Mouse (Mus musculus): Measurements from ENCODE around the gene Nxf1. TPM values are rescaled to one million over a fixed set of nuclear protein-coding genes. Genes with fewer than 3 reads are reported as not detected.

Gene Nxf1
- total and polyA plus RNA-seq, 3 experiments, result 122 to 296 (median 231) TPM

- no peak for TF ChIP-seq MYC (IDR thresholded peaks at IDR 0.05; ENCODE audit: low read depth, low read length)
- no peak for TF ChIP-seq UBTF (IDR thresholded peaks at IDR 0.05; ENCODE audit: borderline replicate concordance, insufficient read depth, low read depth, low read length)
- peak; percentile 77 for TF ChIP-seq SIN3A (IDR thresholded peaks at IDR 0.05; ENCODE audit: low read length)
- TF ChIP-seq ZNF384 (IDR thresholded peaks at IDR 0.05; ENCODE audit: low read depth, low read length), result peak; percentile 72
- TF ChIP-seq MEF2A (IDR thresholded peaks at IDR 0.05; ENCODE audit: extremely low read depth, insufficient replicate concordance, low read depth, low read length, poor library complexity, severe bottlenecking), result no peak
- TF ChIP-seq ZMIZ1 (IDR thresholded peaks at IDR 0.05; ENCODE audit: low read depth, low read length), result peak; percentile 35; the same call in 1 of the 2 replicates
- TF ChIP-seq GATA1 (IDR thresholded peaks at IDR 0.05; ENCODE audit: low read depth, low read length), result 0 out of 2 replicates have a peak, but pooled peaks have one; percentile 4
- peak; percentile 50 for TF ChIP-seq MXI1 (IDR thresholded peaks at IDR 0.05; ENCODE audit: low read depth, low read length)
- TF ChIP-seq ZC3H11A (IDR thresholded peaks at IDR 0.05; ENCODE audit: low read depth, low read length), result no peak
- peak; percentile 71 for TF ChIP-seq CHD2 (IDR thresholded peaks at IDR 0.05; ENCODE audit: low read length)
- no peak; the same call in none of the 2 replicates for TF ChIP-seq MAX (IDR thresholded peaks at IDR 0.05; ENCODE audit: low read length)
- no peak for TF ChIP-seq EP300 (IDR thresholded peaks at IDR 0.05; ENCODE audit: low read depth in 1 of 2, low read length in 2 of 2)
These were observed 45.4 kb downstream of the Nxf1 start, which contains the start of gene Zbtb3 (continued) for GRCm38 (mm10) chr19:8802130-8802821.

GRCm38 (mm10) chr19:8803204-8803780 is 46.4 kb downstream of the Nxf1 start:
- no peak for DNase-seq (ENCODE audit: low read depth, low spot score)
- Histone ChIP-seq H3K4me3 (ENCODE audit: control insufficient read depth in 1 of 2, insufficient read depth in 1 of 2, low read depth in 2 of 2, low read length in 2 of 2) (no peak overlapping the region), H3K9ac (ENCODE audit: control insufficient read depth, low read depth, low read length, poor library complexity, severe bottlenecking) (no peak overlapping the region), H3K27ac (ENCODE audit: control insufficient read depth, low read depth, low read length) (no peak overlapping the region), H3K9me3 (replicated peaks; ENCODE audit: insufficient read depth, low read length) (no peaks in the 10 kb centered on the region), H3K79me2 (ENCODE audit: control insufficient read depth, insufficient read depth, low read length, poor library complexity) (no peaks in the 10 kb centered on the region; the same call in 1 of the 2 replicates), H3K27me3 (ENCODE audit: control insufficient read depth in 1 of 2, insufficient read depth in 2 of 2, low read length in 2 of 2) (no peaks in the 10 kb centered on the region), H3K4me1 (ENCODE audit: control insufficient read depth in 1 of 2, insufficient read depth in 2 of 2, low read length in 2 of 2) (peaks cover 2 to 21% of the 10 kb centered on the region in 2 experiments; a peak in 2 of 4 replicates), H3K36me3 (ENCODE audit: control insufficient read depth in 1 of 2, insufficient read depth in 2 of 2, low read length in 2 of 2) (peaks cover under 1 to 9% of the 10 kb centered on the region in 2 experiments)
- TF ChIP-seq RCOR1 (IDR thresholded peaks at IDR 0.05; ENCODE audit: low read depth, low read length), result no peak
- no peak for TF ChIP-seq UBTF (IDR thresholded peaks at IDR 0.05; ENCODE audit: borderline replicate concordance, insufficient read depth, low read depth, low read length)
- no peak for TF ChIP-seq TCF12 (IDR thresholded peaks at IDR 0.05; ENCODE audit: low read depth, low read length)
- no peak for TF ChIP-seq SIN3A (IDR thresholded peaks at IDR 0.05; ENCODE audit: low read length)
- TF ChIP-seq KAT2A (conservative IDR thresholded peaks at IDR 0.05; ENCODE audit: low read depth, low read length), result no peak
- no peak for TF ChIP-seq MYC (IDR thresholded peaks at IDR 0.05; ENCODE audit: low read depth, low read length)
- TF ChIP-seq JUND (IDR thresholded peaks at IDR 0.05; ENCODE audit: low read depth, low read length), result no peak
- no peak for TF ChIP-seq ZMIZ1 (IDR thresholded peaks at IDR 0.05; ENCODE audit: low read depth, low read length)
- no peak for TF ChIP-seq MYB (IDR thresholded peaks at IDR 0.05; ENCODE audit: low read depth, low read length)
- TF ChIP-seq MAZ (IDR thresholded peaks at IDR 0.05; ENCODE audit: low read depth, low read length), result no peak
- TF ChIP-seq ETS1 (IDR thresholded peaks at IDR 0.05; ENCODE audit: low read depth, low read length), result no peak
- TF ChIP-seq POLR2AphosphoS2 (IDR thresholded peaks at IDR 0.05; ENCODE audit: low read length), result no peak

Measured in MEL (cell line).